Mouse (Mus musculus) liver, adult 2 months (tissue): ENCODE results near the gene Gm4491.

Experiments
- CTCF ChIP-seq: fragments of 200-500 bp; IDR thresholded peaks from 2 replicates; pipeline ENCODE4 v1.5.1; 2011; ENCODE audit warnings: low read depth, low read length, control low read depth
- POLR2A ChIP-seq: fragments of 200-500 bp; IDR thresholded peaks from 2 replicates; pipeline ENCODE4 v1.6.1; 2011; ENCODE audit warnings: low read length, control low read depth; ENCODE audit not compliant: insufficient read depth; ENCODE audit errors: extremely low read depth

- TF ChIP-seq CTCF (no peak), POLR2A (no peak)
Measured at GRCm38 (mm10) chr14:57135265-57135664, 19.6 kb upstream of the Gm4491 start.
